Mouse (Mus musculus) liver, adult 2 months (tissue): Measurements from ENCODE around the gene Mxra7. TPM values are rescaled to one million over a fixed set of nuclear protein-coding genes. Genes with fewer than 3 reads are reported as not detected.

Experiments
- DNase-seq: peaks from one replicate; pipeline ENCODE4 v3.0.0-alpha.2; 2011; ENCODE audit warnings: low read depth, low spot score; ENCODE audit errors: extremely low read depth
- H3K27ac ChIP-seq: fragments of 200-500 bp; replicated peaks from 2 replicates; pipeline ENCODE4 v1.5.1; 2012; ENCODE audit warnings: low read depth, mild to moderate bottlenecking, control low read depth, inconsistent platforms, low read length; ENCODE audit not compliant: insufficient read depth
- H3K27me3 ChIP-seq: fragments of 200-500 bp; 2 replicates; pipeline ENCODE4 v1.6.1; 2012; ENCODE audit warnings: mild to moderate bottlenecking, moderate library complexity, low read length, inconsistent platforms; ENCODE audit not compliant: control insufficient read depth, insufficient read depth
- H3K36me3 ChIP-seq: fragments of 200-500 bp; 2 replicates; pipeline ENCODE4 v1.6.1; 2012; ENCODE audit warnings: low read length, inconsistent platforms; ENCODE audit not compliant: control insufficient read depth, insufficient read depth
- H3K4me1 ChIP-seq: fragments of 200-500 bp; 2 replicates; pipeline ENCODE4 v1.6.1; 2011; ENCODE audit warnings: low read length; ENCODE audit not compliant: control insufficient read depth, insufficient read depth
- H3K4me3 ChIP-seq: fragments of 200-500 bp; 2 replicates; pipeline ENCODE4 v1.5.1; 2011; ENCODE audit warnings: low read depth, mild to moderate bottlenecking, control low read depth, low read length, moderate library complexity; ENCODE audit not compliant: insufficient read depth
- H3K79me2 ChIP-seq: fragments of 200-500 bp; 2 replicates; pipeline ENCODE4 v1.6.1; 2012; ENCODE audit warnings: inconsistent platforms, mild to moderate bottlenecking, low read length, moderate library complexity; ENCODE audit not compliant: control insufficient read depth, insufficient read depth
- H3K9ac ChIP-seq: fragments of 200-500 bp; 2 replicates; pipeline ENCODE4 v1.6.1; 2012; ENCODE audit warnings: low read depth, mild to moderate bottlenecking, control low read depth, inconsistent platforms, low read length
- CTCF ChIP-seq: fragments of 200-500 bp; IDR thresholded peaks from 2 replicates; pipeline ENCODE4 v1.5.1; 2011; ENCODE audit warnings: low read depth, low read length, control low read depth
- POLR2A ChIP-seq: fragments of 200-500 bp; IDR thresholded peaks from 2 replicates; pipeline ENCODE4 v1.6.1; 2011; ENCODE audit warnings: low read length, control low read depth; ENCODE audit not compliant: insufficient read depth; ENCODE audit errors: extremely low read depth
- WGBS: fragments of 180-500 bp; shearing (Covaris S2); methylation state at CpG from one replicate; pipeline ENCODE4 v1.1.7; 2018; 5-methylcytosine and 5-hydroxymethylcytosine counted together
- polyA plus RNA-seq: library from polyadenylated mRNA; depleted of rRNA; stranded (reverse); fragments of >200 nt; gene quantifications from 2 replicates; pipeline ENCODE4 v1.2.3, GENCODE M21; 2012
- total RNA-seq: library from RNA; depleted of rRNA; stranded (reverse); fragments of >200 nt; gene quantifications from 2 replicates; pipeline ENCODE4 v1.2.3, GENCODE M21; 2014

The Mxra7 gene
- total and polyA plus RNA-seq, 2 experiments, result 1.4 to 3.4 TPM

DNA sequence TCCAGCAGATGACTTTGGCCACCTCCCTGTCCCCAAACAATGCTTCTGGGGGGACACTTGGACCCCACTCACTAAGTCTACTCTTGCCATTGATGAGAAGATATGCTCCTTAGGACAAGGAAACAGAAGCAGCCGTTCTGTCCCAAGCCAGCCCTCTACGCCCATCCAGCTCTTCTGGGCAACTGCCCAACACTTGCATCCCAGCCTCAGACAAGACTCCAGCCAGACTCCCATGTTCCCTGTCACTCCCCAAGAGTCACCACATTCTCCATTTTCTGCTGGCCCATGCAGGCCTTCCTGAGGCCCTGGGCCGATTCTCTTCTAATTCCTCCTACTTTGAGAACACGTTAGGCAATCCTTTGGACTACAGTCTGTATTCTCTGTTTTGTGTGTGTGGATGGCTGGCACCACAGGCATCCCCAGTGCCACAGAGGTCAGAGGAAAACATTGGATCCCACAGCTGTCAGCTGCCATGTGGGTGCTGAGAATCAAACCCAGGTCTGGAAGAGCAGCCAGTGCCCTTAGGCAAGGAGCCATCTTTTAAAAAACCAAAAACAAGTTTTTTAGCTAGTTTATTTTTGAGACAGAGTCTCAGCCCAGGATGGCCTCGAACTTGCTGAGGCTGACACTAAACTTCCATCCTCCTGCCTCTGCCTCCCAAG lies 7.8 kb downstream of the Mxra7 start:
- H3K27ac ChIP-seq, result no peak overlapping the region
- H3K9ac ChIP-seq, result no peak overlapping the region
- H3K36me3 ChIP-seq, result no peaks in the 10 kb centered on the region
- H3K27me3 ChIP-seq, result no peaks in the 10 kb centered on the region
- DNase-seq, result no peak
- 81% methylated on average over 5 of the region's 5 CpGs for WGBS
- H3K79me2 ChIP-seq, result no peaks in the 10 kb centered on the region
- H3K4me1 ChIP-seq, result no peaks in the 10 kb centered on the region
- no peak overlapping the region for H3K4me3 ChIP-seq
- TF ChIP-seq CTCF (no peak), POLR2A (no peak)

GRCm38 (mm10) chr11:116818722-116819121 lies 9.1 kb downstream of the Mxra7 start:
- H3K4me1 ChIP-seq, result no peaks in the 10 kb centered on the region
- H3K4me3 ChIP-seq, result no peak overlapping the region
- no peak overlapping the region for H3K27ac ChIP-seq
- TF ChIP-seq CTCF, result no peak
- TF ChIP-seq POLR2A, result no peak
- no peak for DNase-seq
- H3K79me2 ChIP-seq, result no peaks in the 10 kb centered on the region
- H3K36me3 ChIP-seq, result no peaks in the 10 kb centered on the region
- H3K9ac ChIP-seq, result no peak overlapping the region
- WGBS, result 43% methylated on average over 8 of the region's 8 CpGs
- no peaks in the 10 kb centered on the region for H3K27me3 ChIP-seq

DNA sequence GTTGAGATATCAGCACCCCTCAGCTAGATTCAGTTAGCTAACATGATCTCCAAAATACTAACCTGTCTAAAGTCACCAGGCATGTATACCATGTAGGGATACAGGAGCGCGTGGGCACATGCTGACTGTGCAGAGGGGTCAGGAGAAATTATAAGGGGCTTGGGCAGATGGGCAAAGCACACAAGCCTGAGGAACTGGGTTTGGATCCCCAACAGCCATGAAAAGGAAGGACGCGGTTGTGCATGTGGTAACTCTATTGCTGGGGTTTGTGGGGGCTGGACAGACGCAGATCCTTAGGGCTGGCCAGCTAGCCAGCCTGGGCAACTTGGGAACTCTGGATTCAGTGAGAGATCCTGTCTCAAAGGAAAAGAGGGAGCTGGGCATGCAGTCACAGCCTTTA lies 10.3 kb downstream of the Mxra7 start:
- TF ChIP-seq CTCF (no peak), POLR2A (no peak)
- DNase-seq, result no peak
- Histone ChIP-seq H3K4me1 (no peaks in the 10 kb centered on the region), H3K4me3 (no peak overlapping the region), H3K79me2 (no peaks in the 10 kb centered on the region), H3K36me3 (no peaks in the 10 kb centered on the region), H3K27me3 (no peaks in the 10 kb centered on the region), H3K9ac (no peak overlapping the region), H3K27ac (no peak overlapping the region)
- 97% methylated on average over 5 of the region's 5 CpGs for WGBS

DNA sequence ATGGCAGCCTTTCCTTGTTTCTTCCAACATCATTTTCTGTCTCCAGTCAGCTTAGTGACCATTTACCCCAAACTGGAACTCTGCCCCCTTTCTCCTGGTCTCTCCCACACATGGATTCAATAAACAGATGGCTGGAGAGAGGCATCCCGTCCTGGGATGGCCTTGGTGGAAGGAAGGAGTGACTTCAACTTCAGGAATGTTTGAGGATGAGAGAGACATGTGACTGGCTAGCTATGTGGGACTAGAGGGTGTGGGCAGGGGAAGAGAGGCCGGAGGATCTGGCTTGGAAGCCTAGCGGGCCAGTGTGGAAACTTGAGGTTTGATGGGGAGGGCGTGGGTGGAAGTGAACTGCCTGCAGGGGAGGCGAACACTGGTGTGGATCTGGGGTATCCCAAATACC lies 11.1 kb downstream of the Mxra7 start:
- H3K27ac ChIP-seq, result no peak overlapping the region
- no peaks in the 10 kb centered on the region for H3K4me1 ChIP-seq
- no peaks in the 10 kb centered on the region for H3K27me3 ChIP-seq
- DNase-seq, result no peak
- no peaks in the 10 kb centered on the region for H3K36me3 ChIP-seq
- no peak overlapping the region for H3K9ac ChIP-seq
- no peak overlapping the region for H3K4me3 ChIP-seq
- TF ChIP-seq POLR2A (no peak), CTCF (no peak)
- no peaks in the 10 kb centered on the region for H3K79me2 ChIP-seq
- WGBS, result 76% methylated on average over 5 of the region's 5 CpGs

- WGBS, result 70% methylated on average over 7 of the region's 7 CpGs
- H3K27ac ChIP-seq, result peak overlapping the region; percentile 46; the same call in 1 of the 2 replicates
- H3K79me2 ChIP-seq, result no peaks in the 10 kb centered on the region
- DNase-seq, result no peak
- no peak for TF ChIP-seq CTCF
- no peak for TF ChIP-seq POLR2A
- H3K4me1 ChIP-seq, result no peaks in the 10 kb centered on the region
- no peak overlapping the region for H3K4me3 ChIP-seq
- H3K27me3 ChIP-seq, result no peaks in the 10 kb centered on the region
- H3K36me3 ChIP-seq, result no peaks in the 10 kb centered on the region
- H3K9ac ChIP-seq, result no peak overlapping the region; the same call in 1 of the 2 replicates
These were observed 12.9 kb downstream of the Mxra7 start for GRCm38 (mm10) chr11:116814884-116815415.

DNA sequence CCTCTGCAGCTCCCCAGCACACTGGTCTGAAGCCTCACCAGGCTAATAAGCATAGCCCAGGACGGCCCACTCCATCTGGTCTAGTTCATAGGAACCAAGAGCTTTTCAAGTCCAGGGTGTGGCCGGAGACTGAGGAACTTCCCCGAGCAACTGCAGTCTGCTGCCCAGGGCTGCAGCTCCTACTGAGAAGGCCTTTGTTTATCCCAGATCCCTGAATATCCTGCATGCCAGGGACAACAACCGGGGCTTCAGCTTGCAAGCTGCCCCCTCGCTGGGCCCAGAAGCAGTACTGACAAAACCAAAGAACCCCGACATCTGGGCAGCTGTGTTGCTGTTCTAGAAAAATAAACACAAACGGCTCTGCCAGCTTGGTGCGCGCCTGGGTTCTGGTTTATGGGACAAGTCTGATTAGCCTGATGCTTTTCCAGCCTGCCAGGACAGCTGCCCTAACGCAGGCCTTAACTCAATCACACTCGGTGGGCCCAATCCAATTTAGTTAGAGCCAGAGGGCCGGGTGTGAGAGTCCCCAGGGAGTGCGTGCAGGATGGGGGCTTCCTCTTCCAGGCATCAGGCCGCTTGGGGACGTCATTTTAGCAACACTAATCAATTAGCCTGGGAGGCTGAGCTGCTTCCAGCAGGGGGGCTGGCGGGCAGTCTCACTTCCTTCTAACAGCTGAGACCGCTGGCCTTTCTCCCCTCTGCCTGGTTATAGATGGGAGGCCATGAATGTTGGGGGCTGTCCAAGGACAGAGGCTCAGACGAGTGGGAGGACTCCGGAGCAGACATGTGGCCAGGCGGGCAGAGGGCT lies 13.6 kb downstream of the Mxra7 start:
- H3K79me2 ChIP-seq, result no peaks in the 10 kb centered on the region
- no peak overlapping the region for H3K9ac ChIP-seq
- no peaks in the 10 kb centered on the region for H3K27me3 ChIP-seq
- no peak for TF ChIP-seq CTCF
- TF ChIP-seq POLR2A, result no peak
- H3K4me3 ChIP-seq, result no peak overlapping the region
- DNase-seq, result no peak
- 63% methylated on average over 20 of the region's 20 CpGs for WGBS
- peak overlapping the region; percentile 46 for H3K27ac ChIP-seq
- no peaks in the 10 kb centered on the region for H3K4me1 ChIP-seq
- no peaks in the 10 kb centered on the region for H3K36me3 ChIP-seq
